Comparison of ENCODE assay signal across 15 mouse cellular contexts in genomic region chr15:73933111-73933536, GRCm38 (mm10).
A peak's percentile ranks its signal among the peaks of the same experiment; 100 is the strongest.
DNase-seq lines count a peak whose midpoint lies in the region; ATAC-seq and TF ChIP-seq lines count a peak whose summit lies in the region.
"Had no signal": no experiment of that assay in that cellular context is flagged by ENCODE, and none has a peak within 500 bp of the region (broad histone marks: within the 10 kb centered on the region; RNA-seq: fewer than 3 reads in every experiment).

No protein-coding gene starts in this region.

- no peaks in the 10 kb centered on the region for H3K27me3 ChIP-seq in midbrain, embryonic 10.5 days (ENCODE audit: low read depth, poor library complexity, severe bottlenecking)
- H3K27me3 ChIP-seq in midbrain, embryonic 11.5 days (ENCODE audit: control insufficient read depth, insufficient read depth, low read length) = no peaks in the 10 kb centered on the region
- H3K27me3 ChIP-seq in forebrain, embryonic 11.5 days (ENCODE audit: control insufficient read depth, insufficient read depth, low read length) = no peaks in the 10 kb centered on the region
- H3K27me3 ChIP-seq in hindbrain, embryonic 14.5 days (ENCODE audit: control insufficient read depth, insufficient read depth, low read length) = no peaks in the 10 kb centered on the region
- no peaks in the 10 kb centered on the region for H3K27me3 ChIP-seq in neural tube, embryonic 14.5 days (ENCODE audit: control insufficient read depth, insufficient read depth, low read length)
- H3K27me3 ChIP-seq in lung, postnatal 0 days (replicated peaks; ENCODE audit: insufficient read depth, low read length) = no peaks in the 10 kb centered on the region
- H3K27me3 ChIP-seq in intestine, embryonic 15.5 days (replicated peaks) = 0 out of 2 replicates have a peak, but pooled peaks cover 3% of the 10 kb centered on the region
- H3K27me3 ChIP-seq: heart, embryonic 15.5 days had no signal

- TF ChIP-seq EP300 in lung, postnatal 0 days (IDR thresholded peaks at IDR 0.05) = no peak

- H3K9ac ChIP-seq in midbrain, embryonic 11.5 days (ENCODE audit: low read length) = no peak overlapping the region
- H3K9ac ChIP-seq in forebrain, embryonic 11.5 days (ENCODE audit: low read length) = no peak overlapping the region
- H3K9ac ChIP-seq in hindbrain, embryonic 14.5 days = no peak overlapping the region
- H3K9ac ChIP-seq in neural tube, embryonic 14.5 days (replicated peaks; ENCODE audit: low read depth, low read length) = no peak overlapping the region
- no peak overlapping the region for H3K9ac ChIP-seq in lung, postnatal 0 days (replicated peaks; ENCODE audit: low read depth)
- H3K9ac ChIP-seq in intestine, embryonic 15.5 days = no peak overlapping the region
- H3K9ac ChIP-seq: heart, embryonic 15.5 days; limb, embryonic 15.5 days had no signal

- no peak overlapping the region for H3K4me3 ChIP-seq in midbrain, embryonic 10.5 days
- H3K4me3 ChIP-seq in midbrain, embryonic 11.5 days (ENCODE audit: low read depth, low read length) = no peak overlapping the region
- H3K4me3 ChIP-seq in forebrain, embryonic 11.5 days (ENCODE audit: low read depth, low read length) = no peak overlapping the region
- H3K4me3 ChIP-seq in hindbrain, embryonic 14.5 days (replicated peaks; ENCODE audit: low read length) = no peak overlapping the region
- no peak overlapping the region for H3K4me3 ChIP-seq in neural tube, embryonic 14.5 days (ENCODE audit: low read depth, low read length)
- H3K4me3 ChIP-seq in lung, postnatal 0 days (ENCODE audit: low read depth, low read length) = no peak overlapping the region
- H3K4me3 ChIP-seq in intestine, embryonic 15.5 days (replicated peaks) = no peak overlapping the region
- H3K4me3 ChIP-seq: heart, embryonic 15.5 days; limb, embryonic 15.5 days had no signal

- peaks cover 17% of the 10 kb centered on the region for H3K4me1 ChIP-seq in midbrain, embryonic 10.5 days
- H3K4me1 ChIP-seq in midbrain, embryonic 11.5 days (ENCODE audit: control insufficient read depth, insufficient read depth, low read length) = peaks cover 10% of the 10 kb centered on the region
- H3K4me1 ChIP-seq in forebrain, embryonic 11.5 days (replicated peaks; ENCODE audit: control insufficient read depth, insufficient read depth, low read length) = peaks cover 2% of the 10 kb centered on the region; the same call in 1 of the 2 replicates
- peaks cover 13% of the 10 kb centered on the region; the same call in 1 of the 2 replicates for H3K4me1 ChIP-seq in hindbrain, embryonic 14.5 days (replicated peaks; ENCODE audit: control insufficient read depth, insufficient read depth, low read length)
- peaks cover 9% of the 10 kb centered on the region; the same call in 1 of the 2 replicates for H3K4me1 ChIP-seq in neural tube, embryonic 14.5 days (ENCODE audit: control insufficient read depth, insufficient read depth, low read length)
- H3K4me1 ChIP-seq in lung, postnatal 0 days (ENCODE audit: insufficient read depth, low read depth, low read length) = no peaks in the 10 kb centered on the region
- no peaks in the 10 kb centered on the region for H3K4me1 ChIP-seq in intestine, embryonic 15.5 days (replicated peaks)
- H3K4me1 ChIP-seq: limb, embryonic 15.5 days had no signal

- H3K36me3 ChIP-seq in midbrain, embryonic 10.5 days = no peaks in the 10 kb centered on the region
- H3K36me3 ChIP-seq in midbrain, embryonic 11.5 days (ENCODE audit: control insufficient read depth, insufficient read depth, low read length) = no peaks in the 10 kb centered on the region
- H3K36me3 ChIP-seq in forebrain, embryonic 11.5 days (ENCODE audit: control insufficient read depth, insufficient read depth, low read length) = no peaks in the 10 kb centered on the region
- H3K36me3 ChIP-seq in hindbrain, embryonic 14.5 days (replicated peaks; ENCODE audit: control insufficient read depth, insufficient read depth) = no peaks in the 10 kb centered on the region
- H3K36me3 ChIP-seq in neural tube, embryonic 14.5 days (ENCODE audit: control insufficient read depth, insufficient read depth, low read length) = no peaks in the 10 kb centered on the region
- H3K36me3 ChIP-seq in lung, postnatal 0 days (ENCODE audit: insufficient read depth, low read length) = no peaks in the 10 kb centered on the region
- no peaks in the 10 kb centered on the region for H3K36me3 ChIP-seq in intestine, embryonic 15.5 days
- H3K36me3 ChIP-seq: heart, embryonic 15.5 days; limb, embryonic 15.5 days had no signal

- 31% methylated on average over 6 of the region's 6 CpGs for WGBS in midbrain, embryonic 10.5 days
- 48% methylated on average over 6 of the region's 6 CpGs for WGBS in midbrain, embryonic 11.5 days
- WGBS in forebrain, embryonic 11.5 days = 30% methylated on average over 6 of the region's 6 CpGs
- 17% methylated on average over 6 of the region's 6 CpGs for WGBS in hindbrain, embryonic 14.5 days
- WGBS in neural tube, embryonic 14.5 days = 7% methylated on average over 6 of the region's 6 CpGs
- WGBS in lung, postnatal 0 days = 16% methylated on average over 6 of the region's 6 CpGs
- 16% methylated on average over 6 of the region's 6 CpGs for WGBS in intestine, embryonic 15.5 days

- peak overlapping the region; percentile 74; the same call in 1 of the 2 replicates for H3K27ac ChIP-seq in midbrain, embryonic 10.5 days (replicated peaks)
- H3K27ac ChIP-seq in midbrain, embryonic 11.5 days (ENCODE audit: low read depth, low read length) = no peak overlapping the region
- H3K27ac ChIP-seq in forebrain, embryonic 11.5 days (ENCODE audit: low read depth, low read length) = no peak overlapping the region
- H3K27ac ChIP-seq in hindbrain, embryonic 14.5 days = no peak overlapping the region
- H3K27ac ChIP-seq in neural tube, embryonic 14.5 days (ENCODE audit: low read depth, low read length) = no peak overlapping the region
- no peak overlapping the region for H3K27ac ChIP-seq in lung, postnatal 0 days (ENCODE audit: low read length)
- H3K27ac ChIP-seq in intestine, embryonic 15.5 days = no peak overlapping the region
- H3K27ac ChIP-seq: heart, embryonic 15.5 days; kidney, postnatal 0 days; limb, embryonic 15.5 days had no signal

- ATAC-seq in midbrain, embryonic 11.5 days (ENCODE audit: low FRiP score) = no peak
- no peak; the same call in 1 of the 2 replicates for ATAC-seq in forebrain, embryonic 11.5 days (replicated peaks; ENCODE audit: low FRiP score)
- ATAC-seq in hindbrain, embryonic 14.5 days (ENCODE audit: low FRiP score) = peak; percentile 59; the same call in 1 of the 2 replicates
- ATAC-seq in neural tube, embryonic 14.5 days (ENCODE audit: low read depth) = peak; percentile 44; the same call in 1 of the 2 replicates
- ATAC-seq in lung, postnatal 0 days = no peak
- no peak for ATAC-seq in intestine, embryonic 15.5 days
- ATAC-seq: inflammation-experienced regulatory T-cells, adult 6 months had no signal

- no peak for DNase-seq in midbrain, embryonic 10.5 days (ENCODE audit: low spot score)
- no peak for DNase-seq in midbrain, embryonic 11.5 days (ENCODE audit: low spot score, missing footprints)
- DNase-seq in forebrain, embryonic 11.5 days (ENCODE audit: low spot score) = peak; percentile 57
- no peak for DNase-seq in hindbrain, embryonic 14.5 days (ENCODE audit: low spot score)
- DNase-seq in embryo, embryonic 11 days = no peak
- DNase-seq in lung, postnatal 0 days (ENCODE audit: low spot score) = no peak
- DNase-seq: cerebellum, adult 11 months; lung, adult 2 months; spleen, adult 18-20 months had no signal

- no peak for TF ChIP-seq CTCF in lung, postnatal 0 days (IDR thresholded peaks at IDR 0.05)

- no peak overlapping the region for H3K4me2 ChIP-seq in midbrain, embryonic 11.5 days
- no peak overlapping the region for H3K4me2 ChIP-seq in forebrain, embryonic 11.5 days (ENCODE audit: low read depth, low read length, severe bottlenecking)
- no peak overlapping the region for H3K4me2 ChIP-seq in hindbrain, embryonic 14.5 days (replicated peaks)
- H3K4me2 ChIP-seq in neural tube, embryonic 14.5 days (ENCODE audit: low read depth, low read length) = no peak overlapping the region
- H3K4me2 ChIP-seq in lung, postnatal 0 days (replicated peaks; ENCODE audit: low read depth, low read length) = no peak overlapping the region
- no peak overlapping the region for H3K4me2 ChIP-seq in intestine, embryonic 15.5 days (replicated peaks)
- H3K4me2 ChIP-seq: heart, embryonic 15.5 days; limb, embryonic 15.5 days had no signal

- no peaks in the 10 kb centered on the region for H3K9me3 ChIP-seq in midbrain, embryonic 10.5 days (replicated peaks)
- no peaks in the 10 kb centered on the region for H3K9me3 ChIP-seq in midbrain, embryonic 11.5 days (ENCODE audit: control insufficient read depth, low read length)
- no peaks in the 10 kb centered on the region for H3K9me3 ChIP-seq in forebrain, embryonic 11.5 days (ENCODE audit: control insufficient read depth, low read length)
- H3K9me3 ChIP-seq in hindbrain, embryonic 14.5 days (ENCODE audit: control insufficient read depth, low read length) = no peaks in the 10 kb centered on the region
- H3K9me3 ChIP-seq in neural tube, embryonic 14.5 days (ENCODE audit: control insufficient read depth, low read length) = no peaks in the 10 kb centered on the region
- no peaks in the 10 kb centered on the region for H3K9me3 ChIP-seq in lung, postnatal 0 days (ENCODE audit: low read length)
- H3K9me3 ChIP-seq in intestine, embryonic 15.5 days = no peaks in the 10 kb centered on the region
- H3K9me3 ChIP-seq: heart, embryonic 15.5 days; limb, embryonic 15.5 days had no signal

Comparison
In these comparisons a context has a peak if more than half of its experiments do, and no peak if none do; other contexts are left out.
1. ATAC-seq: peak in hindbrain, embryonic 14.5 days (single experiment) and neural tube, embryonic 14.5 days (single experiment); none in midbrain, embryonic 11.5 days (single experiment), forebrain, embryonic 11.5 days (single experiment), lung, postnatal 0 days (single experiment) and intestine, embryonic 15.5 days (single experiment).